Mouse (Mus musculus) left cerebral cortex, postnatal 4 days (tissue): ENCODE data around the gene Vmn1r173. TPM values are rescaled to one million over a fixed set of nuclear protein-coding genes. Genes with fewer than 3 reads are reported as not detected.
"Not testable (repeated sequence)": the region's sequence is repeated elsewhere in the genome, so short reads cannot be mapped to it uniquely, and the experiment has no call there.

Experiments
- DNase-seq: peaks from one replicate; pipeline ENCODE4 v3.0.0-alpha.2; 2022
- intact Hi-C: fragments of 180-260 bp; cut with DNase I; formaldehyde crosslinking; loops from one replicate; pipeline ENCODE4 v1.15.1; 2025
- total RNA-seq, 2 experiments: library from RNA; stranded (reverse); gene quantifications; 2 replicates each; pipeline ENCODE4 v1.2.3; 2021

Gene Vmn1r173
- not detected for total RNA-seq

GRCm38 (mm10) chr7:23700403-23700802, at the start of gene Vmn1r173:
Gene Vmn1r173 (plus strand): TSS chr7:23700703.
- intact Hi-C loops: not testable (repeated sequence)

GRCm38 (mm10) chr7:23658016-23658415, 42.5 kb upstream of the Vmn1r173 start, which contains the start of gene Vmn1r172:
Gene Vmn1r172 (plus strand): TSS chr7:23658316.
- intact Hi-C loops: no loop called here
- no peak for DNase-seq

More at GRCm38 (mm10) chr7:23700403-23700802, at the start of gene Vmn1r173:
- DNase-seq: not testable (repeated sequence)

DNA sequence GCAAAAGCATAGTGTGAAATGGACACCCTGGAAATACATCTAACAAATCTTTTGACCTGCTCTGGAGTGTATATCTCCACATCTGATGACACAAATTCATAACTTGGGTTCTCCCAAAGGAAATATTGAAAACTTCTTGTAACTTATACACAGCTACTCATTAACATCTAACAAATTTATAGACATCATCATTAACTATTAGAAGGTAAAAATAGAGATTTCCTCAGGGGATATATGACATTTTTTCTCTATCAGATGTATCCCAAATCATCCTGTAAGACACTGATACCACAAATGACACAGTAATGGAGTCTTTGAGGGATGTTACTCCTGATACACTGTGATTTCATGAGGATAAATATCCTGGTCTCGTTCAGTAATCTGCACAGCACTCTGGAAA, 51.5 kb downstream of the Vmn1r173 start, which contains the start of gene Vmn1r174:
Vmn1r174 (plus strand) TSS at position 301 of the 400 bp plus-strand sequence.
- DNase-seq, intact Hi-C loops: not testable (repeated sequence)

Other genes with a start within 250 kb of the Vmn1r173 start
- not detected for gene Vmn1r167, start 193.5 kb upstream of the Vmn1r173 start, total RNA-seq
- not detected for gene Vmn1r168, start 161.0 kb upstream of the Vmn1r173 start, total RNA-seq
- gene Vmn1r169, start 125.2 kb upstream of the Vmn1r173 start, total RNA-seq: not detected
- gene Vmn1r170, start 94.5 kb upstream of the Vmn1r173 start, total RNA-seq: not detected
- gene Vmn1r171, start 70.0 kb upstream of the Vmn1r173 start, total RNA-seq: not detected
- not detected for gene Vmn1r172, start 42.4 kb upstream of the Vmn1r173 start, total RNA-seq
- gene Vmn1r174, start 51.6 kb downstream of the Vmn1r173 start, total RNA-seq: not detected
- gene Vmn1r175, start 109.9 kb downstream of the Vmn1r173 start, total RNA-seq: not detected
- gene Vmn1r176, start 136.7 kb downstream of the Vmn1r173 start, total RNA-seq: not detected
- gene Vmn1r177, start 165.7 kb downstream of the Vmn1r173 start, total RNA-seq: not detected
- not detected for gene Vmn1r178, start 191.3 kb downstream of the Vmn1r173 start, total RNA-seq
- not detected for gene Vmn1r179, start 226.3 kb downstream of the Vmn1r173 start, total RNA-seq
- gene Vmn1r180, start 249.9 kb downstream of the Vmn1r173 start, total RNA-seq: not detected